Mouse (Mus musculus) granulocyte monocyte progenitor cell, adult 5-6 weeks (primary cell): Measurements from ENCODE around the gene Foxp1. TPM values are rescaled to one million over a fixed set of nuclear protein-coding genes. Genes with fewer than 3 reads are reported as not detected.

Experiments
- ATAC-seq: replicated peaks from 2 replicates; pipeline ENCODE4 v1.8.0; 2016; ENCODE audit warnings: mild to moderate bottlenecking, moderate TSS enrichment, inconsistent platforms; ENCODE audit not compliant: poor library complexity, severe bottlenecking
- total RNA-seq, 2 experiments: library from RNA; stranded (forward) in 1 of 2; stranded (reverse) in 1 of 2; fragments of 200-712, 200-1000 nt in 1 of 2; fragments of >200 nt in 1 of 2; fragmentation: Nextera tagmentation in 1 of 2; gene quantifications; 2 replicates each; pipeline ENCODE4 v1.2.3; 2014 to 2017

Gene Foxp1
- total RNA-seq, 2 experiments from 2014 or later, result 68.5 to 128 TPM

DNA sequence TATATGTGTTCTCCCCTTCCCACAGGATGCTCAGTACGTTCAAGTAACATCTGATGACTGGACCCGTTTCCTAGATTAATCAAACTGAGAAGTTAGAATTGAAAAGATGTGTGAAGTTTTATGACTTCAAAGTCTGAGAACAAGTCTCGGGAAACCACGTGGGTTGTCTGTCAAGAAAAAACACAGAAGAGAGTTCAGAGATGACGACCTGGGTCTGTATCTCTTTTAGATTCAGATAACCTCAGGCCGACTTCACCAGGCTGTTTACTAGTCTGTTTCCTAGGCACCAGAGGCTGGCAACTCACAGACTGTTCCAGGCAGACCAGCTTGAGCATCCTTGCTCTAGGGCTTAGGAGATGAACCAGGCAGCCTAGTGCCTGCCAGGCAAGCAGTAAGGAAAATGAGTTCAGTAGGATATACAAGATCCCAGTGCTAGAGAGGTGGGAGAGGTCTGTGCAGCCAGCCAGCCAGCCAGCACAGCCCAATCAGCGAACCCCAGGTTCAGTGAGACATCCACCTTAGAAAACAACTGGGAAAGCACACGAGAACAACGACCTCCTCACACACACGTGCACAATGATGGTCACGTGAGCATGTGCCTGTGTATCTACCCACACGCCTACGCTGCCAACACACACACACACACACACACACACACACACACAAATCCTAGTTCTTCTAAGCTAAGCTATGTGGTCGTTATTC, 212.9 kb downstream of the Foxp1 start:
- ATAC-seq, result no peak

DNA sequence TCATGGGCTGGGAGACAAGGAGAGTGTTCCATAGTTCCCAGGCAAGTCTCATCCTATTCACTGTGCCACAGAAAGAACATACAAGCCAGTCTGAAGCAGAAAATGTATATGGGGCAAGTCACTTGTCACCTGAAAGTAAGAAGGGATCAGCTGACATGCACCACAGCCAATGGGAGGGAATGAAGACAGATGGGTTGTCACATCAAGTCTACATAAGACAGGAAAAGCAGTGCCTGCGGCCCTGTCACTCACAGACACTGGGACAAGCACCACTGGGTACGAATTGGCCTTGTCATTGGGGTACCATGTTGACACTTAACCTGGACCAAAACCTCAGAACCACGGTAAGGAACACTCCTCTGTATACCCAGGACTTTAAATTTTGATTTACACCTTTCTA, 216.8 kb downstream of the Foxp1 start:
- no peak for ATAC-seq

DNA sequence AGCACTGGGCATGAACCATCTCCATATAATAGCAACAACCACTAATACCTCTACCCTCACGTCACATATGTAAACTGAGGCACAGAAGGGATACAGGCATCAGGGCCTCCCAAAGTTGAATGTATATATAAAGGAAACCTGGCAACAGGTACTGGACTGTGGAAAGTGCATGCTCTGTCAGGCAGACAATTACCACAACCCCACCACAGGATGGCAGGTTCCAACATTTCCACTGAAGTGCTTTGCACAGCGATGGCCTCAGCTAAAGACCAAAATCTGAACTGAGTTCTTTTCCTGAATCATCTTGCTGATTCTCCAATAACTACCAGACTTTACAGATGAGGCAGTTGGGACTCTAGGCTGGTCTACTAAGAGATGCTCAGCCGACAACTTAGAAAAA, 217.3 kb downstream of the Foxp1 start:
- no peak for ATAC-seq

DNA sequence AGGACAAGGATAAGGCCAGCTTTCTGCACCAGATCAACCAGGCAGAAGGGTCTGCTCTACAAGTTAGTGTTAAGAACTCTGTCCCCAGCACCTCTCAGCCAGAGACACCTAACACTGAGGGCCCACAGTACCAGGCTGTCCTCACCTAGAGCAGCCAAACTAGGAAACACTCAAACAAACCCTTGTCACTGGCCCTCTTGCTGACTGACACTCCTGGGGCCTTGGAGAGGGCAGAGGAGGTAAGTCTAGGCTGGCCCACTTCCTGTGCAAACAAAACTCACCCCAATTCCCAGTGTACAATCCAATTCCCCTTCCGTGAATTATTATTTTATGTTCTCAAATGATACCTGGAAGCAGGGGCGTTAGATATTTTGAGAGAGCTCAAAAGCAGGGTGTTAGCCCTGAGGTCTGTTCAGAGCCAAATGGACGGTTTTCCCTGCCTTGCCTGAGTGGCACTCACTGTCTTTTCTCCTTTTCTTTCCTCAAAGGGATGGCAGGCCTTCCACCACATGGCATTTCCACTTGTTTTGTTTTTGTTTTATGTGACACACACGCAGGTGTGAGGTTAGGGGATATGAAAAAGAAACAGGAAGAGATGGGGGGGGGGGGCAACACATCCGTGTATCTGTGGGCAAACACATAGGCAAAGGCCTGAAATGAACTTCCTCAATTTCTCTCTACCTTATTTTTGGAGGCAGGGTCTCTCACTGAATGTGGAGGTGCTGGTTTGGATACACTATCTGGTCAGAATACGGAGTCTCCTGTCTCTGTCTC, 219.7 kb downstream of the Foxp1 start:
- peak; percentile 65 for ATAC-seq

DNA sequence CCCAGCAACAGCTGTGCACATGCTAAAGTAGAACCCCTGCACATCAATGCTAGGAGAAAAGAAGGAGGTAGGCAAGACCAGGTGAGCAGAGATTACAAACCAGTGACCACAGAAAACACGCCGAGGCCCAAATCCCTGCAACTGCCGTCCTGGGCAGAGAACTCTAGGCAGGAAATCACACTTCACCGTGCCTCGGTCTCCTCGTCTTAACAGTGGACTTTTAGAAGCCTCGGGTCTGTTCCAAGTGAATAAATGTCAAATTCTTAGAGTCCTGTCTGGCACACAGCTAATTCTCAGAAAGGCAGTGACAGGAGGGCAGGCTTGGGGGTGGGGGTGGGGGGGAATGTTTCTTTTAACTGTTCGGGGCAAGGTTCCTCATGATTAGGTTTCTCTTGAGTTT, 220.6 kb downstream of the Foxp1 start:
- ATAC-seq, result no peak

DNA sequence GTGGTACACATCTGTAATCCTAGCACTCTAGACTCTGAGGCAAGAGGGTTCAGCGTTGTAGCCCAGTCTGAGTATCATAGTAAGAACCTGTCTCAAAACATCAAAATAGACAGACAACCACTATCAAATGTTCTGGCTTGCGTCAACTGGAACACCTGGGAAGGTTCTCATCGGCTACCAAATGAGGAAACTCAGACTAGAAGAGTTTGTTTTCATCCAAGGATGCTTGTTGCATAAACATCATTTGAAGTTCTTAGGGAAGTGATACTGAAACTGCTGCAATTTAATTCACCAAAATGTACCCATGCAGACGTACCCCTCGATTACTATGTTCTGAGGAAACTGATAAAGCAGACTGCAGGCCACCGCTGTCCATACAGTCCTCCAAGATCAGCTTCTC, 222.3 kb downstream of the Foxp1 start:
- ATAC-seq, result peak; percentile 72

DNA sequence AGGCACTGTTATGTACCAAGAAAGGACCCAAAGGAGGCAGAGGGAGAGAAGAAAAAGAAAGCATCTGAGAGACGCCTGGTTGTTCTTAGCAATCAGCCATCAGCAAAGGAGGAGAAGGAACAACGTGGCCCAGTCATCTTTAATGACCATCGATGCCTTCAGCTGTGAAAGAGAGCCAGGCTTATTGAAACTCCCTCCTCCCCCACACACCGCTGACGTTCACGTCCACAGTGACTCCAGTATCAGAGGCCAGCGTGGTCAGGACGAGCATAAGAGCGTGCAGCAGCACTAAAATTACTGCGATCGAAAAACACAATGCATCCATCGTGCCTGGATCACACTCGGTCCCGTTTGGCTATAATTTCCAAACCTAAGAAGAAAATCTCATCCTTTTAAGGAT, 223.3 kb downstream of the Foxp1 start:
- ATAC-seq, result no peak

DNA sequence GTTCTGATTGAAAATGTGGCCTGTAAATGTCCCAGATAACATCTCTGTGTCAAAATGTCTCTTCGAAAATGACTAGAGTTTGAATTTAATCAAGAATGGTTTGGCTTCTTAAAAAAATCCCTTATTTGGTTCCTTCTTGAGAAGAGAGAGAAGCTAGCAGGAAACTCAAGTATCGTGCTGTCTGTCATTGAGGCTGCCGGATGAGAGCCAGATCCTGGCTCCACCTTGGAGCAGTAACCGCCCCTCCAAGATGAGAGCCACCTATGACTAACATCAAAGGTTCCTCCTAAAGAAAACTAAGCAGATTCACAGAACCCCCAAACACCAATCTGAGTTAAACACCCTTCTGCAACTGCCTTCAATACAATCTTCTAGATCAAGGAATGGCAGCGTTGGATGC, 225.0 kb downstream of the Foxp1 start:
- ATAC-seq, result no peak

DNA sequence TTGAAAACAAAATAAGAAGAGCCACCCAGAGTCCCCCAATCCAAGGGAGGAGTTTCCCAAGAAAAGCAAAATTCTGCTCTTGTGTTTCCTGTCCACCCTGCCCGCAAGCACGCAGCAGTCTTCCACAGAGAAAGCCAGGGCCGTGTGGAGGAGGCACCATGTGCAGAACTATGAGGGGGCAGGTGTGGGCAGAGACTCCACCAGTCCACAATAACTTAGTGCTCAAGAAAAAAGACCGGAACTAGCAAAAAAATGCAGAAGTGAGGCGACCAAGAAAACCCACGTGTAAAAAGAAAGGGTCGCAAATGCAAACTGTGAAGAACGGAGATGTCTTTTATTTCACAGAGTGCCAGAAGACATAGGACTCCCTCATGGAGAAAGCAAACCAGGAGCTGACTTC, 227.0 kb downstream of the Foxp1 start:
- ATAC-seq, result peak; percentile 67

DNA sequence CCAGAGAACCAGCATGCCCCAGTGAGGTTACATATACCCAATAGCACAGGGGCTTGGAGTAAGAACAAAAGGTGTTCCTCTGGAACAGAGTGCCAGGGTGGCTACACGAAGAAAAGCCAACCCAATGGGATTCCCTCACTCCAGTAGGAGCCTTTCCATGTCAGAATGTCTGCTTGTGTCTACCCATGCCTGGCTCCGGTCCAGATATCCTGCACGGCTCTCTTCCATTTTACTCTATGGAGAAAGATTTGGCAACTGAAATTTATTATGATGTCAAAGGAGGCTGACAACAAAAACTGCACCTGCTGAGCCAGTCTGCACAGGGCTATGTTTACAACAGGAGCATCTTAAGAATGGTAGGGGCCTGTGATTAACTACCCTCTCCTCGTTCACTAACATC, 233.3 kb downstream of the Foxp1 start:
- ATAC-seq, result no peak

DNA sequence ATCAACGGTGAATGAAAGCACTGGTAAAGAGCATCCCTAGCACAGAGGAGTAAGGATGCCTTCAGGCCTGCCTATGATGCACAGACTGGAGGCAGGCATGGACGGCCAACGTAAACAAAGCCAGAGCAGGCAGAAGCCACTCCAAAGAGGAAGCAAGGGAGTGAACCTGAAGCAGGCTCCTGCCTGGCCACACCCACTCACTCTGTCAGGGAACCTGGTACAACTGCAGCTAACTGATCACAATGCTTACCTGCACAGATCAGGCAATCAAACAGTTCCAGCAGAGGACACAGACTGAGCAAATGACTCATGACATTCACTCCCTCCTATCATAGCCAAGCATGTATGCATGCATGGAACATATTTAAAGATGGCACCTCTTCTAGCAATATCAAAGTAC, 237.5 kb downstream of the Foxp1 start:
- peak; percentile 70 for ATAC-seq

DNA sequence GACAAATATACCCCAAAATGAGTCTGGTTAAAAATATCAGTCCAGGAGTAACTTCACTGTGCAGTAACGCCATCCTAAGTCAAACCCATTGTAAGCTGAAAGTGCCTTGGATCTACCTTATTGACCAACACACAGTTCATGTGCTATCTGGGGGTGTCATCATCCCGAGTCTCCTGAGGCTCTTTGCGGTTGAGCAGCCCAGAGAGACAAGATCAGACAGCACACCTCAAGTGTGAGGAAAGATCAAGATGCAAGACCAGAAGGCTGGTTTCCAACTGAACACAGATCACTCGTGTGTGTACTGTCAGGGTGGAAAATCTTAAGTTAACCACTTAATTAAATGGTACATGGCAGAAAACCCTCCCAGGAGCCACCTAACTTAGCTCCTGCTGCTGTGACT, 238.5 kb downstream of the Foxp1 start:
- peak; percentile 60 for ATAC-seq

DNA sequence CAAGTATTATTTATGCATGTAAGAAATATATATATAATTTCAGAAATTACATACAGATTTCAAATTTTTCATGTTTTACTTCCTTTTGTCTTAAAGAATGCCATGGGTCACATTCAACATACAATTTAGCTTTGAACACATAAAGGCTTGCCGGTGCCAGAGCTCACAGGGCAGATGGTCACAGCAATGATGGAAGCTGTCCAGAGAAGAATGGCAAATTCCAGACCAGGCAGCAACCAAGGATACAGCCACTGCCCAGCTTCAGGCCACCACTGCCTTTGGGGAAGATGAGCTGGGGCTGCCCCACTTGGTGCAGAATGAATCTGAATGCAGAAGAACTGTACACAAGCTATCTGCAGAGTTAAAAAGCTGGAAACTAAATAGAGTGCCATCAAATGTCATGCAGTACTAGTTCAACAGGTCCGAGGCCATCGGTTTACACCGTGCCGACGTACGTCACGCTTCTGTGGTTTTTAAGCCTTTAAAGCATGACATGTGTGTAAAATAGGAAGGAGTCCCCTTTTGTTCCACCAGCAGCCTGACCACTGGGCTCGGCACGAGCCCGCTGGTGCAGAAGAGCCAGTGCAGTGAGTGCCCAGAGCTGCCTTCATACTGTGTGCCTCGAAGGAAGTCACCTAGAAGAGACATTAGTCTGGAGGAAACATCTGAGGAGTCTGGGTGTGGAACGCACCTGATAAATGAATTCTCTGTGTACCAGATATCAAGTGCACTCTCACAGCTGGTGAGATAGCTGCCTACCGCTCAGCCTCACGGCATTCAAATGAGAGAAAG, 239.5 kb downstream of the Foxp1 start:
- ATAC-seq, result peak; percentile 61

DNA sequence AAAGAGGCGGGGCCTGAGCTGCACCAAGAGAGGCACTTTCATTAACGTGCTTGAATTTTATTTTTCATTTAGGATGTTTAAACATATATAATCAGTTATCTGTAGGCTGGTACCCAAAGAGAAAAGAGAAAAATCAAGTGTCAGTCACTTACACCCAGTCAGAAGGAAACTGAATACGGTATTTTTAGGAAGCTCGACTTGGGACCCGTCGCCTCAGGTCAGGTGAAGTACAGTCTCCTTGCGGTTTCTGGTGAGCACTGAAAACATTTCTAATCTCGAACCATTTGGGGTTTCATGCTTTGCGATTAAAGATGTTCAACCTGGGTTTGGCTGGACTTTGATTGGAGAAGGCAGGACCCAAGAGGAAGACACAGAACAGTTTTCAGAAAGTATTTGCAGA, 241.1 kb downstream of the Foxp1 start:
- ATAC-seq, result no peak

DNA sequence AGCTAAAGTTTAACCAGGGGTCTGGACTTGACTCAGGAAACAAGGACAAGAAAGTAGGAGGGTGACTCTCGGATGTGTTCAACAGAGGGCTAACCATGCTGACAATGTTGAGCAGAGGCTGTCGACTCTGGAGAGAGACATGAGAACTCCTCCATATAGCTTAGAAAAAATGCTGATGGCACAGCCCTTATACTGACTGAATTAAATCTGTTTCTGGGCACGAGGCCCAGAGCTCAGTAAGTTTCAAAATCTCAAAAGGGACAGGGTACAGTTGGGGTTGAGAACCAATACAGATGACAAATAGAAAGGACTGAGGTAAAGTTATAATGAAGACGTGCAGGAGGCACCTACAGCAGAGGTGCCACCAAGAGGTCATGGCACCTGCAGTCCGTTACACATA, 241.9 kb downstream of the Foxp1 start:
- no peak for ATAC-seq

DNA sequence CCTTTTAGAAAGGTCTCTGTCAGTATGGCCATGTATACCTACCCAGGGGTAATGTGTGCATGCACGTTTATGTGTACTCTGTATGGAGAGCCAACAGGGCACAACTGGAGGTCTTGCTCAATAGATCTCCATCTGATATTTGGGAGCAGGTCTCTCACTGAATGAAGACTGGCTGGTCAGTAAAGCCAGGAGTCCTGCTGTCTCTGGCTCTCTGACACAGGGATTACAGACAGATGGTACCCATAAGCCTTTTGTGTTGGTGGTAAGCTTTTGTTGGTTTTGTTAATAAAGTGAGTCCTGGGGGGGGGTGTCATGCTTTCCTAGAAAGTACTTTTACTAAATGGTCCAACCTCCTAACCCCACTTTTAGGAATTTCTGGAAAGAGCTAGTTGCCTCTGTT, 245.3 kb downstream of the Foxp1 start:
- ATAC-seq, result no peak

DNA sequence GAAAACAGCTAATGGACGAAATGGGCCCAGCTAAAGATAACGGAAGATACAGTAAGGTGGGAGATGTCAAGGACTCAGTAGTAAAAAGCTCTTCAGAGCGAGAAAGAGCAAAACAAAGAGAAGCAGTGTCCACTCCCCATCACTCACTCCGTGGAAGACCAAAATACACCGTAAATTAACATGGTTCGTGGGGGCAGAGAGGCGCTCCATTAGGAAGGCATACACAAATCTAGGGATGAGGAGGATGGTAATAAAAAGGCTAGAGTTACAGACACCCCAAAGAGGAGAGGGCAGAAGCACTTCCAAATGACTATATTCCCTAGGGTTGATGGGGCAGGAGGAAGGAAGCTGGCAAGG, 246.2 kb downstream of the Foxp1 start:
- no peak for ATAC-seq

DNA sequence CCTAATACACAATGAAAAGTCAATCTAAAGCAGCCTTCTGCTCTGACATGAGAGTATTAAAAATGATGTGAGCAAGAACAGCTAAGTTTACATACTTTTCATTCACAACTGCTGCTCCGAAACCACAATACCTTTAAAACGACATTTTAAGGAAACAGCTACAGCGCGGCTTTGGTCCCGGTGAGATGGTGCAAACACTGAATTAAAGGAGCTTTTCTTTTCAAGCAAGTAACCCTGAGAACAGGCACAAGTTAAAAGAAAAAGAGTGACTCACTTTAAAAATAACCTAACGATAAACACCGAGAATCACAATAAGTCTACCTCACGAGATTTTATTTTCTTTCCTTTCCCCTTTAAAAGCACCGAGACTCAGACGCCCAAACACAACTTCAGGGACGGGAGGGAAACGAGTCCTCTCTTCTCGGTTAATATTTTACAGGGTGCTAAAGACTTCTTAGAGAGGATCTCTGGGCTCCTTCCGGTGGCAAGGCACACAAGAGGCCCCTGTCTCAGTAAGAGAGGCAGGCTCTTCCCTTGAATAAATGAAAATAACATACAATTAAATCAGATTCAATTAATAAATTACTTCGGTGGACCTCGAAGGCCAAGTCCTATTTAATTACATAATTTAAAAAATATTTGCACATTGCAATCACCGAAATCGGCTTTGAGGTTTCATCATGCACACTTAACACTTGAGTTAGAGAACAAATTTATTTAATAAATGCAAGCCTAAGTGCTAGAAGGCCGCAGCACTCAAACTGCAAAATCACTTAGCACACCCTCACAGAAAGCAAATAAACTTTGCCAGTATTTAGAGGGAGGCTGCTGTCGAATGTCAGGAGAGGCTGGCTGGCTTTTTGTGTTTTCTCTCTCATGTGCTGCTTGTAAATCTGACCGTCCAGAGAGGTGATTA, 246.9 kb downstream of the Foxp1 start:
- 0 out of 2 replicates have a peak, but pooled peaks have one; percentile 13 for ATAC-seq

DNA sequence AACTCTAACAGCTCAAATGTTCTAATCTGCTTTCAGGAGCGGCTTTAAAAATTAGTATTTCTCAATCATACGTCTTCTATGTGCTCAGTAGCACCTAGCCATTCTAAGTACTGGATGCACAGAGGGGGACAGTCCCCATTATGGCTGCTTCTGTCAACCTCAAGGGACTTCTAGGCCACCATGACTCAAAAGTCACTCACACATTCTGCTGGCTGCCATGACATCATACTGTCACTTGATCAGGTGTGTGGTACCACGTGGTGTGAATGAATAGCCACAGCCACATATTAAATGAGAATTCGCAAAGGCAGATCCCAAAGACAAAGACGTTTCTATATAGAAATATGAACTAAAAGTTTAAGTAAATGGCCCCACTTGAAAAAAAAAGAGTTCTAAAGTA, 247.9 kb downstream of the Foxp1 start:
- peak; percentile 14 for ATAC-seq

DNA sequence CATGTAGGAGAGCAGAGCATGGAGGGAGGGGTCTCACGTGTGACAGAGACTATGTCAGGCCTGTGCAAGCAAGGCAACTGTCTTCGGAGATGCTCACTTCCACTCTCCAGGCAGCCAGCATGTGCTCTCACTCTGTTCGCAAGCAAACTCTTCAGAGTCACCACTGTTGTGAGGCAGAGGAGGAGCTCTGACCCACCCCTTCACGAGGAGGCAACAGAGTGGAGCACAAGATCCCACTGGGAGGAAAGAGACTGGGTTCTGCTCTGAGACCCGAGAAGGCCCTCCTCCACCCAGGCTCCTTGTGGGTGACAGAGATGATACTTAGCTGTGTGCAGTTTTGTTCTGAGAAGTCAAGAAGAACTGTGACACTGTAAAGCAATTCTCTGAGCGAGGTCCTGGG, 248.3 kb downstream of the Foxp1 start:
- ATAC-seq, result peak; percentile 15
